Mouse (Mus musculus): ENCODE measurements at regions not wholly inside any gene's neighbourhood (a gene's known extent, or its start where the extent isn't known, plus 50 kb on each side); places are given as distances from the start of the nearest gene placed in this dataset.

- DNase-seq (ENCODE audit: extremely low read depth, low read depth, low spot score) = no peak
These were observed 106.3 kb downstream of the Btg1 start for GRCm38 (mm10) chr10:96723071-96723470.

GRCm38 (mm10) chr10:96724436-96725175 is 107.8 kb downstream of the Btg1 start:
- no peak for DNase-seq (ENCODE audit: extremely low read depth, low read depth, low spot score)

- DNase-seq (ENCODE audit: extremely low read depth, low read depth, low spot score) = no peak
These were observed 110.3 kb downstream of the Btg1 start for GRCm38 (mm10) chr10:96726801-96727780.

GRCm38 (mm10) chr10:96733581-96733980 is 116.8 kb downstream of the Btg1 start:
- no peak for DNase-seq (ENCODE audit: extremely low read depth, low read depth, low spot score)

GRCm38 (mm10) chr10:96735146-96735545 is 118.3 kb downstream of the Btg1 start:
- no peak for DNase-seq (ENCODE audit: extremely low read depth, low read depth, low spot score)

- DNase-seq (ENCODE audit: extremely low read depth, low read depth, low spot score) = no peak
These were observed 119.3 kb downstream of the Btg1 start for GRCm38 (mm10) chr10:96735885-96736628.

- no peak for DNase-seq (ENCODE audit: extremely low read depth, low read depth, low spot score)
These were observed 121.2 kb downstream of the Btg1 start for GRCm38 (mm10) chr10:96737972-96738371.

- DNase-seq (ENCODE audit: extremely low read depth, low read depth, low spot score) = no peak
These were observed 121.8 kb downstream of the Btg1 start for GRCm38 (mm10) chr10:96738606-96739005.

- DNase-seq (ENCODE audit: extremely low read depth, low read depth, low spot score) = no peak
These were observed 127.5 kb downstream of the Btg1 start for GRCm38 (mm10) chr10:96744167-96744777.

GRCm38 (mm10) chr10:96747015-96747663 is 130.3 kb downstream of the Btg1 start:
- no peak for DNase-seq (ENCODE audit: extremely low read depth, low read depth, low spot score)

- DNase-seq (ENCODE audit: extremely low read depth, low read depth, low spot score) = no peak
These were observed 134.1 kb downstream of the Btg1 start for GRCm38 (mm10) chr10:96750861-96751260.

- DNase-seq (ENCODE audit: extremely low read depth, low read depth, low spot score) = no peak
These were observed 134.9 kb downstream of the Btg1 start for GRCm38 (mm10) chr10:96751580-96752264.

GRCm38 (mm10) chr10:96752531-96752930 is 135.7 kb downstream of the Btg1 start:
- DNase-seq (ENCODE audit: extremely low read depth, low read depth, low spot score) = no peak

GRCm38 (mm10) chr10:96753521-96753920 is 136.7 kb downstream of the Btg1 start:
- no peak for DNase-seq (ENCODE audit: extremely low read depth, low read depth, low spot score)

- DNase-seq (ENCODE audit: extremely low read depth, low read depth, low spot score) = no peak
These were observed 138.9 kb downstream of the Btg1 start for GRCm38 (mm10) chr10:96755674-96756073.

- DNase-seq (ENCODE audit: extremely low read depth, low read depth, low spot score) = no peak
These were observed 139.7 kb downstream of the Btg1 start for GRCm38 (mm10) chr10:96756355-96757084.

GRCm38 (mm10) chr10:96757311-96757710 is 140.5 kb downstream of the Btg1 start:
- no peak for DNase-seq (ENCODE audit: extremely low read depth, low read depth, low spot score)

- no peak for DNase-seq (ENCODE audit: extremely low read depth, low read depth, low spot score)
These were observed 144.8 kb downstream of the Btg1 start for GRCm38 (mm10) chr10:96761601-96762000.

GRCm38 (mm10) chr10:96765626-96766025 is 148.8 kb downstream of the Btg1 start:
- no peak for DNase-seq (ENCODE audit: extremely low read depth, low read depth, low spot score)
